Mouse (Mus musculus) retina, embryonic 14.5 days (tissue): Measurements from ENCODE around the gene Ddx39.

Source experiments
- DNase-seq: peaks from one replicate; pipeline ENCODE4 v3.0.0-alpha.2; 2015; ENCODE audit warnings: low spot score

Gene Ddx39

DNA sequence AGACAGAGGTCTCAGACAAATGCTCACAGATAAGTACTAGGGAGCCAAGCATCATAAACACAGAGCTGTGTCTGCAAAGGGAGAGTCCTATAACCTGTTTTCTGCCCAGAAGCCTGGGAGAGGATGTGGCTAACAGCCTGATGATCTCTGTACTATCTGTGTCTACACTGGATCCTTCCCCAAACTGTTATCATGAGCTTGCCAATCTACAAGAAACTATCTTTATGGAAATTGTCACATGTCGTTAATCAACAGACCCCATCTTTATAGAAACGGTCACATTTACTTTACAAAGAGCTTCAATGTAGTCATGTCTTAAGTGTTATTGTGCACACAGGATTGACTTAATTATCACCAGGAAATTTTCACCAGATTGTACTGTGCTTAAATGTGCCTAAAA lies 55.7 kb downstream of the Ddx39 start:
- DNase-seq = no peak

DNA sequence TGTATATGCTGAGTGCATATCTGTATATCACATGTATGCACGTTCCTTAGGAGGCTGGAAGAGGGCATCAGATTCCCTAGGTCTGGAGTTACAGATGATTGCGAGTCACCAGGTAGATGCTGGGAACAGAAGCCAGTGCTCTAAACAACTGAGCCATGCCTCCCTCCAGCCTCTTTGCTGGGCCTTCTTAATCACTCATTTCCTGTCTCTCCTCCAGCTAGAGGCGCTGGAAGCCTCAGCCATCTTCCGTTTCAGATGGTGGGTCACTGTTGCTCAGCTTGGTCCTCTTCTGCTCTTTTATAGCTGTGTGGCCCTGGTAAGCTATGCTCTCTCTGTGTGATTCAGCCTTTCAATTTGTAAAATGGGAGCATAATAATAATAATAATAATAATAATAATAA lies 56.8 kb downstream of the Ddx39 start:
- no peak for DNase-seq

DNA sequence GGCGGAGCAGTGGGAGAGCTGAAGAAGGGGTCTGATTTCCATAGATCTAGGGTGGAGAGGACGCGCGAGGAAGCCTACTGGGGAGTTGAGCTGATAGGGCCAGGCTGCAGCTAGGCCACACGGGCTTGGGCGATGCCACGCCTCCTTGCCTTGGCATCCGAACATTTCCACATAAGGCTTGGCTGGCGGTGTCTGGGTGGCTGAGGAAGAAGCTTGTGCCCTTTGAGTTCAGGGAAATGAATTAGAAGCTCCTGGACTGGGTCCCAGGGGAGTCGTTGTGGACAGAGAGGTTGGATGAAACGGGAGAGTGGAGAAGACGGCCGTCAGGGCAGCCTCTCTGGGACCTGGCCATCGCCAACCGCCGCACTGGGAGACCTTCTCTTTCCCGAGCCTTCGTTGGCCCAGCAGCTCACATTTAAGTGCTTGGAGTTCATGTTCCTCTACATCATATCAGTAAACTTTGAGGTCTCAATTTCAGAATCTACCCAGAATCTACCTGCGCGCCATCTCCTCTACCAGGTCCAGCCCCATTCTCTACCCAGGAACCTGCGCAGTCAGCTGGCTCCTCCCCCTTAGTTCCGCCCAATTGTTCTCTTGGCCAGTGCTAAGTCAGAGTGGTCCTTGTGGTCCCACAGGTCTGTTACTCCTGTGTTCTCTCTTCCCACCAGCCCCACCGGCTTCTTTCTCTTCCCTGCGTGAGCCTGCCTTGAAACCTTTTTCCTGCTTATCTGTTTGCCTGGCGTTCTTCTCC lies 57.9 kb downstream of the Ddx39 start:
- DNase-seq = peak; percentile 61

DNA sequence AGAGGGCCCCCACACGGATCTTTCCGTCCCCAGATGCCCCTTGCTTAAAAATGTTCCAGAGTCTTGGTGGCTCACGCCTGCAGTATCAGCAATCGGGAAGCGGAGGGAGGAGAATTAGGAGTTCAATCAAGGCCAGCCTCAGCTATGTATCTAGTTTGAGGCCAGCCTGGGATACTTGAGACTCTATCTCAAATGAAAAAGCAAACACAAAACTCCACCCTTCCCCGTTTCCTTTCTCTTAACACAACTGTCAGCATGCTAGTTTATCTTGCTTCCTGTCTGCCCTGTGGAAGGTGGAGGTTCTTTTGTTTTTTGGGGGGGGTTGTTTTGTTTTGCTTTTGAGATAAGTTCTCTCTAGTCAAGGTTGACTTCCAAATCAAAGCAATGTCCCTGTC lies 58.5 kb downstream of the Ddx39 start:
- no peak for DNase-seq

DNA sequence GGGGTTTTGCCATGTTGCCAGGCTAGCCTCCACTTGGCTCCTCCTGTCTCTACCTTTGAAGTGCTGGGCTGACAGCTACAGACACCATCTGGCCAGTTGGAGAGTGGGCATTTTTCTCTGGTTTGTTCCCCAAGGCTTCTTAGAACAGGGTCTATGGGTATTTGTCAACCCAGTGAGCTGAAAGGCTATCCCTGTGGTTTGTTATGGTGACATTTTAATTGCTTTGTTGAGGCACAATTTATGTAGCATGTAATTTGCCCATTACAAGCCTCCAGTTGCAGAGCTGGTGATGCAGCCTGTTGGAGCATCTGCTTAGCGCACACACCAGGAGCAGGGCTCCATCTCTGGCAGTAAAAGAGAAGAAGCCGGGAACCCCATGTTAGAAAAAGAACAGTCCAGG lies 59.2 kb downstream of the Ddx39 start:
- DNase-seq = no peak
